Mouse (Mus musculus) neural tube, embryonic 10.5 days (tissue): ENCODE results near the gene Ncoa5.

Experiments used
- DNase-seq: peaks from one replicate; pipeline ENCODE4 v3.0.0-alpha.2; 2017; ENCODE audit warnings: low spot score; ENCODE audit errors: extremely low spot score

The Ncoa5 gene

DNA sequence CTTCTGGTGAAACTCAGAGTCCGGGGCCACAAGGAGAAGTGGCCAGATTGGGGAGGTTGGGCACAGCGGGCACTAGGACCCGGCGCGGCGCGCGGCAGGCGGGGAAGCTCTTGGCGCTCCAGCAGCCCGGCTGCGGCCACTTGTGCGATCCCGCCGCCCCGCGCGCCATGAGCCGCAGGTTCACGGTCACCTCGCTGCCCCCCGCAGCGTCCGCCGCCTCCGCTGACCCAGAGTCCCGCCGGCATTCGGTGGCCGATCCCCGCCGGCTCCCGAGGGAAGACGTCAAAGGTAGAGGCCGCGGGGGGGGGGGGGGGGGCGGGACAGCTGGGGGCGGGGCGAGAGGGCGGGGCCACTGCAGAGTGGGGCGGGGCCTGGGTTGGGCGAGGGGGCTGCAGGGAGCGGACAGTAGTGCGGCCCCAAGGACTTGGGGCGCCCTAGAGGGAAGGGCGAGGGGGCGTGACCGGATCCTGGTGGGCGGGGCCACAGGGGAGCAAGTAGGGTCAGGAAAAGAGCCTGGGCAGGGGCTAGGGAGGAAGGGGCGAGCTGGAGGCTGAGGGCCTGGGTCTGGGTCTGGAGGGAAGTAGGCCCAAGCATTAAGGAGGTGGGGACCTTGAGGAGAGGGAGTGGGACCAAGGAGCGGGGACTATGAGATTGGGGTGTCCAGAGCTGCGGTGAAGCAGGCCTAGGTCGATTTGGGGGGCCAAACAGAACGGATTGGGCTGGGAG lies 73.8 kb downstream of the Ncoa5 start, which contains the start of gene Slc12a5:
Slc12a5 (plus strand) TSS at position 87 of the 726 bp plus-strand sequence.
- peak; percentile 88 for DNase-seq

DNA sequence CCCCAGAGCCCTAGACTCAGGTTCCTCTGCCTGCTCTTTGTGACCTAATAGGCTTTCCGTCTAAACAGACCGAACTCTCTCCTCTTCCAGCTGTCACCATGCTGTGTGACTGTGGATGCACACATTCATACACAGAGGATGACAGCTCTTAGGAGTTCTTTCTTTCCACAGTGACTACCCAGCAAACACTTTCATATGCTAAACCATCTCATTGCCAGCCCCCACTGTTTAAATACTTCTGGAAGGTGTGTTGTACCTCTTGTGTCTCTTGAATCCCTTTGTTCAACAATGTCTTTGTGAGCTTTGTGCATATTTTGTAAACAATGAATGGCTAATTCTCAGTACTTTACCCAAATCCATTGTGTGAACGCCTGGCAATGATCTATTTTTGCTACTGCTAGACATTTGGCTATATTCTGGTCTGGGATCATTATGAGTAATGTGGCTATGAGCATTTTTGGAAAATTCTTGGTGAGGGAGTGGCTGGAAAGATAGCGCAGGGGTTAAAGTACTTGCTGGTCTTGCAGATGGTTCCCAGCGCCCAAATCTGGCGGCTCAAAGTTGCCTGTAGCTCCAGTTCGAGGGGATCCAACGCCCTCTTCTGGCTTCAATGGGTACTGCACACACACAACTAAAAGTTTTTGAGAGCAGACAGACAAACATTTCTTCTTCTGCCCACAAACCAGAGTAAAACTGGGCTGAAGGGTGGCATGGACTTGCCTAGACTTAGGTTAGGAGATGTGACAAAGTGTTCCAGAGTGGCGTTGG lies 76.9 kb downstream of the Ncoa5 start:
- DNase-seq, result no peak

DNA sequence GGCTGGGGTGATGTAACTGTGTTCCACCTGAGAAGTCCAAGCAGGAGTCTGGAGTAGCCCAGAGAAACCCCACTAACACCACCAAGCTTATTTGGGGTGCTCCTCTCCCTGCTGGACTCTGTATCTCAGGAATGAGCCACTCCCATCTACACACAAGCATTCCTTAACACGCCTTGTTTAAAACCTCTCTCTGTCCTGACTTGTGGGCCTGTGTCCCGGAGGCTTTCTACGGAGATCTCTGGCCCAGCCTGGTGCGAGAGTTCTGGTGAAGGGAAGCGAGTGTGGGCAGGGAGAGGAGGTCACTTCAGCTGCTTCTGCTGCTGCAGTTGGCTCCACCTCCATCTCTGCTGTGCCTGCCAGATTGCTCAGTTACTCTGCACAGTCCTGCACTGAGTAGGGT lies 78.5 kb downstream of the Ncoa5 start:
- no peak for DNase-seq

DNA sequence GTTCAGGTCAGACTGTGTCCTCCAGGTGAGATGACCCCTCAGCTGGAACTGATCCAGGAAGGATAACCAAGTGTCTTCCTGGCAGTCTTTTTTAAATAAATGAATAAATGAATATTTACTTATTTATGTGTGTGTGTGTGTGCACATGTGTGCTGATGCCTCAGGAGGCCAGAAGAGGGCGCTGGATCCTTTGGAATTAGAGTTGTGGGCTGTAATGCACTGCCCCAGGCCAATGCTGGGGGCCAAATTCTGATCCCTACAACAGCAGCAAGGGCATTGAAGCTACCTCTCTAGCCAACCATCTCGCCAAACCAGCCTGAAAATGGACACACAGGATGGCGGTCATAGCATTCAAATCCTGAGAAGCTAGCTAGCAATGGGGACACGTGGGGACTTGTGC lies 78.9 kb downstream of the Ncoa5 start:
- DNase-seq, result no peak

DNA sequence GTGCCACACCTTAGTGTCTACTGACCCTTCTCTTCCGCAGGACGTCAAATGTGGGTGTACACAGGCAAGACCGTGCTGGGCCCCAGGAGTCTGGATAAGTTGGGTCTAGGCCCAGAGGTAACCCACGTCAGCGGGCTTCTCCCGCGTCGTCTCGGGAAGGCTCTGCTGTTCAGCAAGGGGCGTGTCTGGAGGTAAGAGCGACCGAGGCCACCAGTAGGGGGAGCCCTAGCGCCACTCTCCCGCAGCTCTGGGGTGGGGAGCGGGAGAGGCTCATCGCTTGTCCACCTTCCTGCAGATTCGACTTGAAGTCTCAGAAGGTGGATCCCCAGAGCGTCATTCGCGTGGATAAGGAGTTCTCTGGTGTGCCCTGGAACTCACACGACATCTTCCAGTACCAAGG lies 81.4 kb downstream of the Ncoa5 start:
- peak; percentile 86 for DNase-seq

DNA sequence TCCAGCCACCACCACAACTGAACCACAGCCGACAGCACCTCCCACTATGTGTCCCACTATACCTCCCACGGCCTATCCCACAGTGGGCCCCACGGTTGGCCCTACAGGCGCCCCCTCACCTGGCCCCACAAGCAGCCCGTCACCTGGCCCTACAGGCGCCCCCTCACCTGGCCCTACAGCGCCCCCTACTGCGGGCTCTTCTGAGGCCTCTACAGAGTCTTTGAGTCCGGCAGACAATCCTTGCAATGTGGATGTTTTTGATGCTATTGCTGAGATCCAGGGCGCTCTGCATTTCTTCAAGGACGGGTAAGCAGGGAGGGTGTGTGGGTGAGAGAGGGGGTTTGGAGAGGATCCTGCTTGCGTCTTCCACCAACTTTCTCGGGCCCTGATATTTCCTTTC lies 82.2 kb downstream of the Ncoa5 start:
- no peak for DNase-seq

DNA sequence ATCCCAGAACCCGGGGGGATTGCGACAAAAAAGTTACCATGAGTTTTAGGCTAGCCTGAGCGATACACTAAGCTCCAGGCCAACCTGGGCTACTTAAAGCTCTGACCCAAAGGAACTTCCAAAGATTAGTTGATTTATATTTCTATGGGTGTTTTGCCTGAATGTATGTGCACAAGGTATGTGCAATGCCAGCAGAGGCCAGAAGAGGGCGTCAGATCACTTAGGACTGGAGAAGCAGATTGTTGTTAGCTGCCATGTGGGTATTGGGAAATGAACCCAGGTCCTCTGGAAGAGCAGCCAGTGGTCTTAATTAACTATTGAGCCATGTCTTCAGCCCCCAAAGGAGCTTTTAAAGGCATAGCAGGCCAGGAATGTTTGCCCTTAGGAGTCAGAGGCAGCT lies 82.9 kb downstream of the Ncoa5 start:
- DNase-seq, result no peak

DNA sequence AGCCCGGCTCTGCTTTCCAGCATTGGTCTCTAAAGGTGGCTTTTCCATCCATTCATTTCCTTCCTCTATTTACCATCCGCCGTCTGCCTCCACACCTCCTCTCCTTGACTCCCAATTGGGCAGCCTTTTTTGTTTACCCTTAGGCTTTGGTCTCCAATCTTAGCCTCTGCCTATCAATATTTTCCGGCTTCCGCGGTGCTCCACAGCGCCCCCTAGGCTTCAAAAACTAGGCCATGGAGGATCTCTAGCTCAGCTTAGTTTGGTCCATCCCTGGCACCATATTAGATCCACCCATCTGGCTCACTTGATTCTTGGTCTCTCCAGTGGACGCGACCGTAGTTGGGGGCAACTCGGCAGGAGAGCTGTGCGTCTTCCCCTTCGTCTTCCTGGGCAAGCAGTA lies 84.2 kb downstream of the Ncoa5 start:
- DNase-seq, result no peak
